Mouse (Mus musculus) embryo, embryonic 10 days (tissue): ENCODE data around the gene Hba-a1.
A peak's percentile ranks its signal among the peaks of the same experiment; 100 is the strongest.
"Not testable (repeated sequence)": the region's sequence is repeated elsewhere in the genome, so short reads cannot be mapped to it uniquely, and the experiment has no call there.

Experiments
- DNase-seq: peaks from one replicate; pipeline ENCODE4 v3.0.0-alpha.2; 2015; ENCODE audit warnings: low spot score

The Hba-a1 gene

GRCm38 (mm10) chr11:32296203-32296602 is 12.9 kb downstream of the Hba-a1 start, which contains the start of gene Hba-a2:
Gene Hba-a2 (plus strand): TSS chr11:32296489.
- DNase-seq = not testable (repeated sequence)

GRCm38 (mm10) chr11:32297417-32297816 is 14.1 kb downstream of the Hba-a1 start:
- not testable (repeated sequence) for DNase-seq

GRCm38 (mm10) chr11:32297866-32298531 is 14.7 kb downstream of the Hba-a1 start:
- no peak for DNase-seq

GRCm38 (mm10) chr11:32298532-32298918 is 15.2 kb downstream of the Hba-a1 start:
- no peak for DNase-seq

GRCm38 (mm10) chr11:32299865-32300264 is 16.6 kb downstream of the Hba-a1 start, which contains the start of gene Hbq1a:
Gene Hbq1a (plus strand): TSS chr11:32300069.
- DNase-seq = peak; percentile 45

- DNase-seq = peak; percentile 11
Observed at GRCm38 (mm10) chr11:32300279-32301267, 17.3 kb downstream of the Hba-a1 start.

- no peak for DNase-seq
Observed at GRCm38 (mm10) chr11:32301506-32301905, 18.2 kb downstream of the Hba-a1 start.

GRCm38 (mm10) chr11:32302824-32303419 is 19.6 kb downstream of the Hba-a1 start:
- DNase-seq = no peak

- DNase-seq = no peak
Observed at GRCm38 (mm10) chr11:32303455-32303854, 20.1 kb downstream of the Hba-a1 start.

- no peak for DNase-seq
Observed at GRCm38 (mm10) chr11:32307006-32307405, 23.7 kb downstream of the Hba-a1 start.

GRCm38 (mm10) chr11:32309446-32309845 is 26.1 kb downstream of the Hba-a1 start:
- DNase-seq = no peak

- DNase-seq = no peak
Observed at GRCm38 (mm10) chr11:32309928-32310327, 26.6 kb downstream of the Hba-a1 start.

GRCm38 (mm10) chr11:32316009-32316408 is 32.7 kb downstream of the Hba-a1 start:
- DNase-seq = no peak

- DNase-seq = no peak
Observed at GRCm38 (mm10) chr11:32320507-32321195, 37.3 kb downstream of the Hba-a1 start.

- peak; percentile 66 for DNase-seq
Observed at GRCm38 (mm10) chr11:32321196-32321565, 37.9 kb downstream of the Hba-a1 start.

GRCm38 (mm10) chr11:32324609-32325008 is 41.3 kb downstream of the Hba-a1 start:
- DNase-seq = peak; percentile 90

GRCm38 (mm10) chr11:32331075-32331474 is 47.8 kb downstream of the Hba-a1 start:
- DNase-seq = no peak

GRCm38 (mm10) chr11:32331861-32332260 is 48.5 kb downstream of the Hba-a1 start:
- no peak for DNase-seq

- no peak for DNase-seq
Observed at GRCm38 (mm10) chr11:32333235-32333634, 49.9 kb downstream of the Hba-a1 start.
